Mouse (Mus musculus) thymus, postnatal 25 days (tissue): ENCODE measurements around the gene Vegfb.

ENCODE experiments used
- DNase-seq: peaks from one replicate; pipeline ENCODE4 v3.0.0; 2022

The Vegfb gene

GRCm38 (mm10) chr19:6987061-6987903, at the start of gene Vegfb:
Gene Vegfb (minus strand): TSS chr19:6987651.
- DNase-seq: peak; percentile 82

GRCm38 (mm10) chr19:7034006-7034405, 46.6 kb upstream of the Vegfb start:
- DNase-seq: no peak

- no peak for DNase-seq
These were observed 42.1 kb upstream of the Vegfb start for GRCm38 (mm10) chr19:7029531-7029930.

- peak; percentile 81 for DNase-seq
These were observed 32.8 kb upstream of the Vegfb start for GRCm38 (mm10) chr19:7020224-7020641.

GRCm38 (mm10) chr19:7019191-7019590, 31.7 kb upstream of the Vegfb start, which contains the start of gene Fermt3:
Gene Fermt3 (minus strand): TSS chr19:7019469.
- peak; percentile 87 for DNase-seq

- peak; percentile 46 for DNase-seq
These were observed 31.1 kb upstream of the Vegfb start for GRCm38 (mm10) chr19:7018546-7018945.

GRCm38 (mm10) chr19:7017541-7018457, 30.3 kb upstream of the Vegfb start:
- DNase-seq: peak; percentile 66

- no peak for DNase-seq
These were observed 27.2 kb upstream of the Vegfb start for GRCm38 (mm10) chr19:7014481-7015135.

GRCm38 (mm10) chr19:7013984-7014383, 26.5 kb upstream of the Vegfb start:
- no peak for DNase-seq

- DNase-seq: no peak
These were observed 25.0 kb upstream of the Vegfb start for GRCm38 (mm10) chr19:7012426-7012825.

GRCm38 (mm10) chr19:7006892-7007593, 19.6 kb upstream of the Vegfb start:
- DNase-seq: no peak

- DNase-seq: no peak
These were observed 12.1 kb upstream of the Vegfb start for GRCm38 (mm10) chr19:6999360-7000063.

GRCm38 (mm10) chr19:6997721-6998290, 10.4 kb upstream of the Vegfb start:
- no peak for DNase-seq

- peak; percentile 70 for DNase-seq
These were observed 8.6 kb upstream of the Vegfb start, which contains the start of the genes Nudt22 and Trpt1 for GRCm38 (mm10) chr19:6996006-6996405. Gene Nudt22 (minus strand): TSS chr19:6996117. Gene Trpt1 (plus strand): TSS chr19:6996131.

- DNase-seq: no peak
These were observed 8.0 kb upstream of the Vegfb start for GRCm38 (mm10) chr19:6995255-6995991.

- DNase-seq: no peak
These were observed 7.0 kb upstream of the Vegfb start for GRCm38 (mm10) chr19:6994489-6994888.

GRCm38 (mm10) chr19:6994002-6994401, 6.6 kb upstream of the Vegfb start:
- no peak for DNase-seq

GRCm38 (mm10) chr19:6993011-6993770, 5.7 kb upstream of the Vegfb start:
- DNase-seq: no peak

- DNase-seq: peak; percentile 98
These were observed 4.8 kb upstream of the Vegfb start, which contains the start of gene Dnajc4 for GRCm38 (mm10) chr19:6992011-6992858. Gene Dnajc4 (minus strand): TSS chr19:6992572.
